Mouse (Mus musculus) inflammation-experienced regulatory T-cells, adult 6 months (primary cell): ENCODE data around the gene Wdr70. TPM values are rescaled to one million over a fixed set of nuclear protein-coding genes. Genes with fewer than 3 reads are reported as not detected.
"Not testable (repeated sequence)": the region's sequence is repeated elsewhere in the genome, so short reads cannot be mapped to it uniquely, and the experiment has no call there.

Source experiments
- ATAC-seq: one replicate; pipeline ENCODE4 v1.8.0; 2017
- polyA plus RNA-seq, 3 experiments: library from polyadenylated mRNA; unstranded; fragments of 100-300 nt; shearing (Covaris generic); gene quantifications; one replicate each; pipeline ENCODE4 v1.2.1; 2017

Wdr70 gene
- 10 to 100 TPM; 30.0 to 36.8 (median 30.3) TPM for polyA plus RNA-seq

DNA sequence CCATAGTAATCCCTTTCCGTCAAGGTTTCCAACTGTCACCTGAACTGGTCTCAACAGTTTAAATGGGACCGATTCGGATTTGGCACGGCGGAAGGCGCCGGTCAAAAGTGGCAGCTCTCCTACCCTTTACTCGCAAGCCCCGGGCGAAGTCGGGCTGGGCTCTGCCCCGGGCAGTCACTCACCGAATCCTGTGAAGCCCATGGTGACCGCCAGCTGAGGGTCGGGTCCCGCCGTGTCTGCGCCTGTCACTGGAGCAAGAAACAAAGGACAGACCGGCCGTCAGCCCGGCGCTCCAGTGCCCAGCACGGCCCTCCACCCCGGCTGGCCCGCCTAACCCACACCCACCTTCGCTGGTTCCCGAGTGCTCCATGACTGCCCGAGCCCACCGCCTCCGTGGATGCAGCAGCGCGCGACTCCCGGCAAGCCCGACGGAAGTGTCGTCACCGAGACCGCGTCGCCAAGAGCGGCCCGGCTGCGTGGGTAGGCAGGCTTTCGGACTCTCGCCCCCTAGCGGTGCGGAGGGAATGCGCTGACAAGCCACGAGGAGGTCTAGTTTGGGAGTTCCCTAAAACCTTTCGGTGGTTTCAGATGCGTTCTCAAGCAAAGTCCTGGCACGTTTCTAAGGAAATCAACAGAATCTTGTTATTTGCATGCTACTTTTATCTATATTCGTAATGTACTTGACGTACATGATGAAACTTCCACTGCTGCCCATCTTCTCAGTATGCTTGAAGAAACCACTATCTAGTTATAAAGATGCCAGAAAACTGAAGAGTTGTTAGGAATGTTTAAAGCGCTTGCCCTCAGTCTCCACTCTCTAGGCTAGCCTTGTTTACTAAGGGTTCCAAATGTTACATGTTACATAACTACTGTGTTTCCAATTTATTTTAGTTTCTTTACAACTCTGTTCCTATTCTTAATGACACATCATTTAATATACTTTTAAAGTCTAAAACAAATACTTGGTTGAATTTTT, at the start of gene Wdr70:
TSS of gene Wdr70 (minus strand) at position 436 of the 976 bp plus-strand sequence.
- peak; percentile 94 for ATAC-seq

DNA sequence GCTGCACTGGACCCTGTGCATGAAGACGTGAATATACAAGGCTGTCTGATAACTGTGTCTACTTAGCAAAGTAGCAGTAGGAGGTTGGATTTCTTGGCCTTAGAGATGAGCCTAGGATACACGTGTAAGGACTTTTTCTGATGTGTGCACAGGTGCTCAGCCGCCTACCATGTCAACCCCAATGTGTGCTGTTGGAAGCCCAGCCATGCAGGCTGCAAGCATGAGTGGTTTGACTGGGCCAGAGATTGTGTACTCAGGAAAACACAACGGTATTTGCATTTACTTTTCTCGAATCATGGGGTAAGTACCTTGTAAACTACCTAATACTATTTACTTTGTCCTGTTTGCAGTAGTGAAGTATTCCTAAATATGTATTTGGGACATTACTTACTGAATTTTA, 36.6 kb upstream of the Wdr70 start:
- no peak for ATAC-seq

DNA sequence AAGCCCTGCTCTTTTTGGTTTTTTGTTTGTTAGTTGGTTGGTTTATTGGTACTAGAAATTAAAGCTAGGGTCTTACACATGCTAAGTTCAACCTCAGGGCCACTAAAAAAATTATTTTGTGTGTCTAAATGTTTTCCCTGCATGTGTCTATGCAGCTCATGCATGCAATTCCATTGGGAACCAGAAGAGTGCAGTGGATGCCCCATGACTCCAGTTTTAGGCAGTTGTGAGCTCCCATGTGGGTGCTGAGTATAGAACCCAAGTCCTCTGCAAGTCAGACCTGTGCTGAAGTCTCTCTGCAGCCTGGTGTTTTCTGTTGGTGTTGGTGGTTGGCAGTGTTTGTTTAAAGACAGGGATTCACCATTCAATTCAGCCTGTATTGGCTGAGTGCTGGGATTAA, 32.8 kb upstream of the Wdr70 start:
- no peak for ATAC-seq

DNA sequence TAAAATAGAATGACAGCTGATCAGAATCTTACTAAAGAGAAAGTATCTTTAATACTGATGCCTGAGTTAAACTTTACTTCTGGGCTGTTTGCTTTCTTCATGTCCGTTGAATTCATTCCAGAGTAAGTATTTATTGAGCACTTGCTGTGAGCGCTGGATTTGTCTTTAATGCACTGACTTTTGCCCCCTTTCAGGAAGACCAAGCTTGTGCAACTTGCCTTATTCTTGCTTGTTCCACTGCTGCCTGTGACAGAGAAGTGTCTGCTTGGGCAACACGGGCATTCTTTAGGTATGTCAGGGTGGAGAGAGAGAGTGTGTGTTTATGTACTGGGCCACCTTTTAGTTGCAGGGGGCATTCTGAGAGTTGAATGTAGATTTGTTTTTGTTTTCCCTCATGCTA, 32.3 kb upstream of the Wdr70 start:
- no peak for ATAC-seq

DNA sequence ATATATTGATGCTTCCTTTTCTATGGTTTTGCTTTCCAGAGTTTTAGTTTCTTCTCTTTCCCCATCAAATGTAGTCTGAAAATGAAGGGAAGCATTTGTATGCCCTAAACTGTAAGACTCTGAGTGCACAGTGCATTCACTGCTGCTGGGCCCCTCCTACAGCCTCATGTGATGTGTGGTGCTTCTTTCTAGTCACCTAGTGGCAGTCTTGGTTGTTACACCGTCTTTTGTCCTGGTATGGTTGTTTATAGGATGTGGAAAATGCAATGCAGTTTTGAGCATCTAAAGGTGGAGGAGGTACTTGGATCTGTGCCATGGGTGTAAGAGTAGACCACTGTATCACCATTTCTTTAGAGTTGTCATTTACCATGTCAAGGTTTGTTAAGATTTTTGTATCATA, 30.3 kb upstream of the Wdr70 start:
- ATAC-seq, result no peak

DNA sequence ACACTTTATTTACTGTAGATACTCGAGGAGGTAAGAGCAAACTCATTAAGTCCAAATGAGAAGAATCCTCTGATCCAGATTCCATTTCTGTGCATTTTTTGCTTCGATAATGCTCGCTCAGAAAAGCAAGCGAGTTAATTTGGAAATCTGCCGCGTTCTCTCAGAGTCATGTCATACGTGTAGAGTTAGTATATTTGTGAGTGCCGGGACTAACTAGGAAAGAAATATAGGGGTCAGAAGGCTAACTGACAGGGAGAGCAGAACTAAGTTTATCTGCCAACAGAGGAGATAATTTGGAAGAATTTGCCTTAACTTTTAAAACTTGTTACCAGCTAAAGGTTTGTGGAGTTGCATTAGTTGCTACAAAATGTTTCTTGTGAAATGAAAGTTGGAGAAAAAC, 10.8 kb upstream of the Wdr70 start:
- ATAC-seq, result no peak

DNA sequence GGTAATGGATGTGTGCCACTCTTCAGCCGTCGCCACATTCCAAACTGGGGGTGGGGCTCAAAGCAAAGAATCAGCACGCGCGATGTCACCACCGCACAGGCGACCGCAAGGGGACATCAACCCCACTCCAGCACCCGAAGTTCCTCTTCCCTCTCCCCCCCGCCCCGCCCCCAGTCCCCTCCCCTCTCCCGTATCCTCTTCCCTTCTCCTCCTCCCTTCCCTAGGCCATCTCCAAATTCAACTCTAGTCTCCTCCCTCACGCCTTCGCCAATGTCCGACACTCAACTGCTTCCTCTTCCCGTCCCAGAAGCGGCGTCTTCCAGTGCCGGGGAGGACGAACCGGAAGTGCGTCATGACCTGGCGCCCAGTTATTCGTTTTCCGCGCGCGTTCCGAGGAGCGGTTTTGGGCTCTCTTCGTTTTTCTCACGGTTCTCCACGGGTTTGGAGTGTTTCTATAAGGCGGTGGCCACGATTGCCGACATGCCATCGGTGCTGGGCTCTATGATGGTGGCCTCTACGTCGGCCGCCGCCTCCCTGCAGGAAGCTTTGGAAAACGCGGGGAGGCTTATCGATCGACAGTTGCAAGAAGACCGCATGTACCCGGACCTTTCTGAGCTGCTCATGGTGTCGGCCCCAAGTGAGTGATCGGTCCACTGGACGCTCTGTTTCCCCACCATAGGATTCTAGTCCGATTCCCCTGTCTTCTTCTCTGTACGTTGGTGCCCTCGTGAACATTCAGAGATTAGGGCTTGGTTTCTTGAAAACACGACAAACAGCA, 10.1 kb upstream of the Wdr70 start, which contains the start of gene Nup155:
TSS of gene Nup155 (plus strand) at position 308 of the 778 bp plus-strand sequence.
- ATAC-seq, result peak; percentile 96

DNA sequence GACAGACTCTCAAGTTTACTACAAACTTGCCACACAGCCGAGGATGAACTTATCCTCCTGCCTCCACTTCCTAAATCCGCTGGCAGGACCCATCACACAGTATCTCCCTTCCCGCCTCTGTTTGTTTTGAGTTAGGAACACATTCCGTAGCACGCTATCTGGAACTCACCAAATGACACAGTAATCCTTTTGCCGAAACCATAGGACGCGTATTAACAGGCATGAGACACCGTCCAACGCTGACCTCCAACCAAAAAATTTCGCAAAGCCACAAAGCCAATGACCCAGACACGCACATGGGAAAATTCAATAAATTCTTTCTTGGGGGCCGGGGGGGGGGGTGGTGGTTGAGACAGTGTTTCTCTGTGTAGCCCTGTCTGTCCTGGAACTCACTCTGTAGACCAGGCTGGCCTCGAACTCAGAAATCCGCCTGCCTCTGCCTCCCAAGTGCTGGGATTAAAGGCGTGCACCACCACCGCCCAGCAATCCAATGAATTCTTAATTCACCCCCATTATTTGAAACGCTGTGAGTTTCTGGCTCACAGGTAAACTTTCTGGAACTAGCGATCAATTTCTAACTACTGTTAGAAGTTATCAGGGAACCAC, 9.5 kb upstream of the Wdr70 start:
- no peak for ATAC-seq

DNA sequence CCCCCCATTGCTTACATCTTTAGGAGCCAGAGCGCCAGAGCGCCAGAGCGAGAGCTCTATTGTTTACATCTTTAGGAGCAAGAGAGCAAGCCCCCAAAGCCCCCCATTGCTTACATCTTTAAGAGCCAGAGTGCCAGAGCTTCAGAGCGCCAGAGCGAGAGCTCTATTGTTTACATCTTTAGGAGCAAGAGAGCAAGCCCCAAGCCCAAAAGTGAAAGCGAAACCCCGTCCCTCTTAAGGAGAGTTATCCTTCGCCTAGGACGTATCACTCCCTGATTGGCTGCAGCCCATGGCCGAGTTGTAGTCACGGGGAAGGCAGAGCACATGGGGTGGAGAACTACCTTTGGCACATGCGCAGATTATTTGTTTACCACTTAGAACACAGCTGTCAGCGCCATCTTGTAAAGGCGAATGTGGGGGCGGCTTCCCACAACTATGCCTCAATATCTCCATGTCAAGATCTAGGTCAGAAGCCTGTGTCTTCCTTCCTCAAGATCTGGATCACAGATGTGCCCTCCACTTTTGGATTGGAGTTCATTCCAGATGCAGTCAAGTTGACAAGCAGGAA, 3.0 kb upstream of the Wdr70 start:
- not testable (repeated sequence) for ATAC-seq

DNA sequence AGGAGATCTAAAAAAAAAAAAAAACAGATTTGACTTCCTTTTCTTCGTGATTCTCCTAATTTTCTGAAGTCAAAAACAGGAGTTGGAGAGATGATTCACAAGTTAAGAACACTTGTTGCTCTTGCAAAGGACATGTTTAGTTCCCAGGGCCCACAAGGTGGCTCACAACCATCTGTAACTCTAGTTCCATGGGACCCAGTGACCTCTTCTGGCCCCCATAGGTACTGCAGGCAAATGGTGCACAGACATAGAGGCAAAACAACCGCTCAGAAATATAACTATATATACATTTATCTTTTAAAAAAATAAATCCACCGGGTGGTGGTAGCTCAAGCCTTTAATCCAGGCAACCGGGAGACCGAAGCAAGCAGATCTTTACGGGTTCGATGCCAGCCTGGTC, 1.2 kb downstream of the Wdr70 start:
- ATAC-seq, result peak; percentile 42

DNA sequence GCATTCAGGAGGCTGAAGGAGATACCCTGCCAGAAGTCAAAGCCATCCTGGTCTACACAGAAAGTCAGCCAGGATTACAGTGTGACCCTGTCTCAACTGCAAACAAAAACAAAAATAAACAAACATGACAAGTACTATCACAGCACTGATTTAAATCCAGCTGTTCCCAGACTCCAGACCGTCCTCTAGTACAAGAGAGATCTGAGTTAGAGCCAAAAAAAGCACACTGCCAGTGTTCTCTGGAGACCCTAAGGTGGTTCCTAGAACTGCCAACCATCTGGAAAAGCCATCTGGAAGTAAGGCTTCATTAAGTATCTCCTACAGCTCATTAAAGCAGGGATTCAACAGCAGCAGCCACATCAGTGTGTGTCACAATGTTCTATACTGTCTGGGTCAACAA, 6.3 kb downstream of the Wdr70 start:
- ATAC-seq, result not testable (repeated sequence)

DNA sequence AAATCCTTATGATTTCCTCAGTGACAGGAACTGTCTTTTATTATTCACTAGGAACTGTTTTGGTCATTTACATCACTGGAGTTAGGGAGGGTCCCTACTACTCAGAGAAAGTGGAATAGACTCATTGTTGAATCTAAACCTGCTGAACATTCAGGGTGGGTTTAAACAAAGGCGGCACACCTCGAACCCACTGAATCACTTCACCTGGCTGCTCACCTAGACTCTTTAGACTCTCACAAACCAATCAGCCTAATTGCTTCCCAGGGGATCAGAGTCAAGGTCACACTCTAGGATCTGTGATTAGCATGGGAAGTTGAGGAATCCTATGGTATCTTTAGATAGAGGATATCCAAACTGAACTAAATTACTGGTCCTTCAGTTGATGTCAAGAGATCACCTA, 8.3 kb downstream of the Wdr70 start:
- no peak for ATAC-seq

DNA sequence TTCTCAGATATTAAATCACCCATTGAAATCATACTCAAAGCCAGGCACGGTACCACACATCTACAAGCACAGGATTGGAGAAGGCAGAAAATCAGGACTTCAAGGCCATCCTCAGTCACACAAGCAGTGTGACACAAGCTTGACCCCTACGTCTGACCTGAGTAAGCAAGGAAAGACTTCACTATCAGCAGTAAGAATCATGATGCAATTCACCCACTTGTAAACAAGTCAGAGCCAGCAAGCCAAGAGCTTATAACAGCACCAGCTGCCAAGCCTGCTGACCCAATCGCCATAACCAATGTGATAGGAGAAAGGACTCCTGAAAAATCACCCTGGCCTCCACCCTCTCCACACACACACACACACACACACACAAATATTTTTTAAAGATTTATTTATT, 10.3 kb downstream of the Wdr70 start:
- no peak for ATAC-seq

DNA sequence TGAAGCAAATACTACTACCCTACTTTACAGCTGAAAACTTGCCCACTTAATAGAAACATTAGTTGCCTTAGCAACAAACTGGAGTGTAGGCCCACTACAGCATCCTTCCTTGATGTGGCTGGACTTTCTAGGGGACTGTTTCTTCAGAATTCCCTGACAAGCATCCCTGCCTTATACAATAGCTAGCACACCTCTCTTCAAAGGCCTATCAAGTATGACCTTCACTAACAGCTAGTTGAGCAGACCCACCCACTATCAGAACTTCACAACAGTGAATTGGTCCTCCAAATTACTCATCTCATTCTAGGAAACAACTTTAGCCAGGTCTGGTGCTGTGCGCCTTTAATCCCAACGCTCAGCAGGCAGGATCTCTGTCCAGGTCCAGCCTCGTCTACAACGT, 11.7 kb downstream of the Wdr70 start:
- ATAC-seq, result no peak

DNA sequence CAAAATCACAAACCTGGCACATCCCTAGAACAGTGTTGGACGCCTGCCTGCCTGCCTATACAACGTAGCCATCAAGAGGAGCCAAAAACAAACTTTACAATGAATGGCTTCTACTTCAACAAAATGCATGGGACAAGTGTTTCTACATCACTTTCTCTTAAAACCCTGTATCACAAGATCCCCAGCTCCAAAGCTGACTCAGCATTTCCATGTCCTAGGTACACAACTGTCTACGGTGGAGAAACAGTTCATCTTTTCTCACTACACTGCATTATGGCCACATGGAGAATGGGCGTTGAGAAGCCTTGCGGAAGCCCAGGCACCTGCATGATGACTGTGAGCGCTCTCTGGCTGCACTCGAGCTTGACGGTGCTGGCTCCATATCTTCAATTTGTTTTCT, 16.9 kb downstream of the Wdr70 start:
- no peak for ATAC-seq

DNA sequence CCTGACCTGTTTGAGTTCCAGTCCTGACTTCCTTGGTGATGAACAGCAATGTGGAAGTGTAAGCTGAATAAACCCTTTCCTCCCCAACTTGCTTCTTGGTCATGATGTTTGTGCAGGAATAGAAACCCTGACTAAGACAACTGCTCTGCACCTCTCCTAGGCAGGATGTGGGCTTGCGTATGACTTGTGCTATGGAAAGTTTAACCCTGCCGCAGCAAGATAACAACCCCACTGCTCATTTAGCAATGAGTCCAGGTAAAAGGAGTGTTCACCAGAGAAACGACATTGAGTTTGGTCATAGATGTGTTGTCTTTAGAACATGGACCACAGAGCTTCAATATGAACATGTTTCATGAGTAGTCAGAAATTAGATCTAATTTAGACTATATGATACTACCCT, 25.9 kb downstream of the Wdr70 start:
- peak; percentile 84 for ATAC-seq

DNA sequence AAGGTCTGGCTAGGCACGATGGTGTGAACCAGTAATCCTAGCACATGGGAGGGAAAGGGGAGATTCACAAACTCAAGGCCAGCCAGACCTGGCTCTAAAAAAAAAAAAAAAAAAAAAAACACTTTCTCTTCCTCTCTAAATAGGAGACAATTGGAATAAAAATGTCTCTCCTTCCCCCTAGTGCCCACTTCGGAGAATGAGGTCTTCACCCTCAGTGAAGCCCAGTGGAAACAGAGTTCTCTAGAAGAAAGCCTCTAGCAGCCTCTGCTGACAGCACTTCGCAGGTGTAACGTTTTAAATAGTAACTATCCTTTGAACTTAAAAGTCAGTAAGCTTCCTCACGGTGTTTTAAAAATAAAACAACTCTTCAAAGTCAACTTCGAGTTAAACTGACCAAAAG, 33.8 kb downstream of the Wdr70 start:
- ATAC-seq, result no peak

DNA sequence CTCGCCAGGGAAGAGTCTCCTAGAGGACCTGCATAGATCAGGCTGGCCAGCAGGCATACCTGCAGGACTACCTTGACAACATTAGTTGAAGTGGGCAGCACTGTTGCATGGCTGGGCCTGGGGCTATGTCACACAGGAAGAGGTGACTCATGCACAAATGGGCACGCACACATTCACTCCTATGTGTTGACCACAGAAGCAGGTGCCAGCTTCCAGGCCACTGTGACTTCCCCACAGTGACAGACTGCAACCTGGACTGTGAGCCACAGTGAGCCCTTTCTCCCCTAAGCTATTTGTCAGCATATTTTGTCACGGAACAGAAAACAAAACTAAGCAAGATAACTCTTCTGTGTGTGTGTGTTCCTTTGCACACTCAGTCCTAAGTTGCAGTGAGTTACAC, 47.8 kb downstream of the Wdr70 start:
- ATAC-seq, result no peak

DNA sequence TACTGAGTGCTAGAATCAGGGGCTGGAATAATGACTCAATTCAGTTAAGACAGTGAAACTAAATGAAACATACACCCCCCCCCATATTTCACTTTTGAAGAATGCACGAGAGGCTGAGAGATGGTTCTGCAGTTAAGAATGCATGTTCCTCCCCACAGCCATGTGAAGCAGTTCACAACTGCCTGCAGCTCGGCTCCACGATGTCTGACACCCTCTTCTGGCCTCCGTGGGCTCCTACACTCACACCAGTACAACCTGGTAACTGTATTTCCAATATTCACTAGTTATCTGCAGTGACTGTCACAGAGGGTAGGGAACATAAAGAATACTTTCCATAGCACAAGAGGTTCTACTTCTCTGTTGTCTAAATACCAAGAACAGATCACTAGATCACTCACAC, 59.2 kb downstream of the Wdr70 start:
- ATAC-seq, result no peak

DNA sequence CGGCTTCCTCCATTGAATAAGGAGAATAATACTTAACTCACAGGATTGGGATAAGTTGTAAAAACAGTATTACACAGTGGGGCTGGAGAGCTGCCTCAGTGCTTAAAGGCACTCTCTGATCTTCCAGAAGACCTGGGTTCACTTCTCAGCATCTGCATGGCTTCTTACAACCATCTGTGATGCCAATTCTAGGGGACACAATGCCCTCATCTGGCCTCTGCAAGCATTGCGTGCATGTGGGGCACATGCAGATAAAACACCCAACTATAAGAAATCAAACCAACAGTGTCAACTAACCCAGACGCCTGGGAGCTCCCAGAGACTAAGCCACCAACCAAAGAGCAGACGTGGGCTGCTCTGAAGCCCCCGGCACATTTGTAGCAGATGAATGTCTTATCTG, 60.6 kb downstream of the Wdr70 start:
- ATAC-seq, result no peak

DNA sequence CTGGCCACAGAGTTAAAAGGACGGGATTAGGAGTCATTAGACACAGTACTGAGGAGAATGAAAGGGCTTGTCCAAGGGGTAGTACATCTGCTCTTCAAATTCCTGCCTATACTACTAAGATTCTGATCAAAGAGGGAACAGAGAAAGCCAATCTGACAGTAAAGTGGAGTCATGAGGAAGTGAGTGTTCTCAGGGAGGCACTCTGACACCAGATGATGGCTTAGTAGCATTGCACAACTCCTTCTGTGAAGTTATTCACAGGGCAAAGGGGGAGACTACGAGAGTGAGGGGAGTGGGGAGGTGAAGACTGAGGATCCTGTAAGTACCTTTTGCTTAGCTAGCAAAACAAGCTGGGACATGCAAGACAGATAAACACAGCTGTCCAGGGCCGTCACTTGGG, 61.2 kb downstream of the Wdr70 start:
- ATAC-seq, result no peak

DNA sequence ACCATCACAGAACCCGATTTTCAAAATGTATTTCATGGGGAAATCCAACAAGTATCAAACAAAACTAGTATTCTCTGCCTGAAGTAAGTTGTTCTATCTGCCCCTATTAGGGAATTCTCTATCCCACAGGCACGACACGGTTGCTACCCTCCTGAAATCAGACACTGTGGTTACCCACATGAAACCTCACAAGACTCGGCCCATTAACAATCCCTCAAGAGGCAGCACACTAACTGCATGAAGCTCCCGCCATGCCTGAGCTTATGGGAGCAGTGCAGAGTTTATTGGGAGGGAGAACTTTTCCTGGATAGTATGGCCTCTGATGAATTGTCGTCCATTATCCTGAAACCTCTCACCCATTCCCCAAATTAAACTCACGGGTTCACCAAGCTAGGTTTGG, 67.8 kb downstream of the Wdr70 start:
- ATAC-seq, result no peak

DNA sequence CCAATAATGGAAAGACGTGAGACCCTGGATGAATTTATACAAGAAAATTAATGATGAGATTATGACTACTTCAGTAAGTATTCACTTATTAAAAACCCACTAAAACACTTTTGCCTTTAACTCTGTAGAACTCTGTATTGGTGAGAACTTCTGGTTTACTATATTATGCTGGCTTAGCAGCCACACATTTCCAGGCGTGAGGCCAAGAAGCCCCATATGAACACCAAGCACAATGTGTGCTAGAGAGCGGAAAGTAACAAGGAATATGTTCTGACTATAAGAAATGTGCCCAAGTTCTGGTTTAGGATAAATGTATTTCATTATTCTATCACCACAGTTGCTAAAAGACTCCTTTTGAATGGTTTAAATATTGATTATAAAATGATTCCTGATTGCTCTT, 68.4 kb downstream of the Wdr70 start:
- ATAC-seq, result no peak
